Mouse (Mus musculus) kidney, embryonic 14.5 days (tissue): ENCODE data around the gene Sp6. TPM values are rescaled to one million over a fixed set of nuclear protein-coding genes. Genes with fewer than 3 reads are reported as not detected.

Experiments
- microRNA-seq: library from miRNA; unstranded; fragments of <30 nt; microRNA quantifications from one replicate; pipeline ENCODE4, GENCODE M21; 2016
- polyA plus RNA-seq: library from polyadenylated mRNA; unstranded; fragments of >200 nt; fragmentation: Nextera tagmentation; extraction: Ambion mirVana; gene quantifications from 2 replicates; pipeline ENCODE4 v1.2.1, GENCODE M21; 2014

Gene Sp6
- polyA plus RNA-seq, 1 experiment from 2014 or later = 0.57 TPM

Small RNAs within 50 kb of the gene (microRNA-seq; reads per million reads assigned to microRNA genes)
- 0.63 reads per million for gene Mir8103

Other genes starting within 250 kb of the Sp6 start
- gene Snx11, start 235.8 kb upstream of the Sp6 start, polyA plus RNA-seq = 8.6 and 10.2 TPM in 2 replicates
- 137 and 181 TPM in 2 replicates for gene Cbx1, start 224.3 kb upstream of the Sp6 start, polyA plus RNA-seq
- 37.3 and 43.2 TPM in 2 replicates for gene Nfe2l1, start 183.4 kb upstream of the Sp6 start, polyA plus RNA-seq
- 94.7 and 106 TPM in 2 replicates for gene Copz2, start 163.5 kb upstream of the Sp6 start, polyA plus RNA-seq
- 66.9 and 69.1 TPM in 2 replicates for gene Cdk5rap3, start 96.9 kb upstream of the Sp6 start, polyA plus RNA-seq
- gene Prr15l, start 85.3 kb upstream of the Sp6 start, polyA plus RNA-seq = 33.7 and 36.3 TPM in 2 replicates
- 17.3 and 28.0 TPM in 2 replicates for gene Pnpo, start 69.4 kb upstream of the Sp6 start, polyA plus RNA-seq
- 13.3 and 23.9 TPM in 2 replicates for gene Sp2, start 30.4 kb upstream of the Sp6 start, polyA plus RNA-seq
- gene Scrn2, start 16.5 kb downstream of the Sp6 start, polyA plus RNA-seq = 24.4 and 29.9 TPM in 2 replicates
- 1.6 and 1.7 TPM in 2 replicates for gene Lrrc46, start 28.0 kb downstream of the Sp6 start, polyA plus RNA-seq
- gene Mrpl10, start 28.2 kb downstream of the Sp6 start, polyA plus RNA-seq = 89.4 and 99.6 TPM in 2 replicates
- 5.1 and 5.8 TPM in 2 replicates for gene Osbpl7, start 37.2 kb downstream of the Sp6 start, polyA plus RNA-seq
- gene Tbx21, start 101.9 kb downstream of the Sp6 start, polyA plus RNA-seq = 0.07 TPM in 1 of 2 replicates, not detected in the other
- 6.0 and 6.8 TPM in 2 replicates for gene Tbkbp1, start 138.1 kb downstream of the Sp6 start, polyA plus RNA-seq
- 60.0 and 84.3 TPM in 2 replicates for gene Kpnb1, start 174.5 kb downstream of the Sp6 start, polyA plus RNA-seq